Mouse (Mus musculus) bone marrow macrophage, adult 2 months (primary cell): Measurements from ENCODE around the gene Txnrd3. TPM values are rescaled to one million over a fixed set of nuclear protein-coding genes. Genes with fewer than 3 reads are reported as not detected.

Experiments
- H3K27ac ChIP-seq: 2 replicates; pipeline ENCODE4 v1.5.1; 2012; ENCODE audit warnings: low read depth, low read length; ENCODE audit not compliant: insufficient read depth
- H3K4me1 ChIP-seq: 2 replicates; pipeline ENCODE4 v1.6.1; 2012; ENCODE audit warnings: low read length; ENCODE audit not compliant: control insufficient read depth, insufficient read depth
- H3K4me3 ChIP-seq: 2 replicates; pipeline ENCODE4 v1.5.1; 2012; ENCODE audit warnings: mild to moderate bottlenecking, low read length, moderate library complexity; ENCODE audit not compliant: insufficient read depth
- CTCF ChIP-seq: IDR thresholded peaks from 2 replicates; pipeline ENCODE4 v1.5.1; 2012; ENCODE audit warnings: low read depth, mild to moderate bottlenecking, low read length, moderate library complexity
- POLR2A ChIP-seq: IDR thresholded peaks from 2 replicates; pipeline ENCODE4 v1.6.1; 2012; ENCODE audit warnings: mild to moderate bottlenecking, low read depth, low read length, borderline replicate concordance
- polyA plus RNA-seq: library from polyadenylated mRNA; stranded (reverse); fragments of >200 nt; gene quantifications from 2 replicates; pipeline ENCODE4 v1.2.4, GENCODE M21; 2012; ENCODE audit not compliant: missing spikeins, insufficient read depth, insufficient read length

The Txnrd3 gene
- polyA plus RNA-seq, 1 experiment, result 2.1 TPM

DNA sequence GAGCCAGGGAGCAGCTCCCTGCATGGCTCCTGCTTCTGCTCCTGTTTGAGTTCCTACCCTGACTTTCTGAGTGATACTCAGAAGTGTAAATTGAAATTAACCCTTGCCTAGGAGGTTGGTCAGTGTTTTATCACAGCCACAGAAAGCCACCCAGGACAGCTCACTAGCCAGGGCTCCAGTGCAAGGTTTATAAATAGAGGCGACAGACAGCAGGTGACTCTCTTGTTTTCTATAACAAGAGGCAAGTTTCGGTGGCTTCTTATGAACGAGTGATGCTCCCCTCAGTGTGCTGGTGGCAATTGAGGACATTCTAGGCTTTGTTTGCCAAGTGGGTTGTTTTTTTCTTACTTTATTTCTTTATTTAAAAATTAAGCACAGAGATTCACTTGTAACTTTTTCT, 23.2 kb downstream of the Txnrd3 start:
- Histone ChIP-seq H3K4me3 (no peak overlapping the region), H3K4me1 (no peaks in the 10 kb centered on the region), H3K27ac (no peak overlapping the region)
- no peak for TF ChIP-seq POLR2A
- TF ChIP-seq CTCF, result no peak

DNA sequence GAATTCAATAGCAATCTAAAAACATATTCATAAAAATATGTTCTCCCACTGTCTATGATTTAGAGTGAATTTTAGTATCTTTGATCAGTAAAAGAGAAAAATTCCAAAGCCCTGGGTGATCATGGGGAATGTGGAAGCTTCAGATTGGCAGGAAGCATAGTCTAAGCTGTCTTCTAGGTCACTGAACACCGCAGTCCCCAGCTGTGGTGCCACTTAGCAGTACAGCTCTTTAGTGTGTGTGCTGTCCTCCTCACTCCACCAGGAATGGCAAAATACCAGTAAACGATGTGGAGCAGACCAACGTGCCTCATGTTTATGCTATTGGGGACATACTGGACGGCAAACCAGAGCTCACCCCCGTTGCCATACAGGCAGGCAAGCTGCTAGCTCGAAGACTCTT, 25.8 kb downstream of the Txnrd3 start:
- TF ChIP-seq CTCF, result no peak
- TF ChIP-seq POLR2A, result no peak
- Histone ChIP-seq H3K4me1 (no peaks in the 10 kb centered on the region), H3K4me3 (no peak overlapping the region), H3K27ac (no peak overlapping the region)

DNA sequence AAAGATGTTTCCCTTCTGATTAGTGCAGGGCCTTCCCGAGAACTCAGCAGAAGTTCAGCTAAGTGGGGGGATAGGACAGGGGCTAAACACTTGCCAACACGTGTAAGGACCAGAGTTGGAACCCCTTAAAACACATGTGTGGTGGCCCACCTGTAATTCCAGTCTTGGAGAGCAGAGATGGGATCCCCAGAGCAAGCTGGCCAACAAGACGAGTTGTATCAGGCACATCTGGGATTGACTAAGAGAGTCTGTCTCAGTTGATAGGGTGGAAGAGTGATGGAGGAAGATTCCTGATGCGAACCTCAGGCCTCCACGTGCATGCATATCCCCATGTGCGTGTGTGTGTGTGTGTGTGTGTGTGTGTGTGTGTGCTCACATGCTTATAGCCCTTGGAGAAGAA, 27.6 kb downstream of the Txnrd3 start:
- no peak overlapping the region for H3K4me3 ChIP-seq
- TF ChIP-seq CTCF, result no peak
- no peak for TF ChIP-seq POLR2A
- no peaks in the 10 kb centered on the region for H3K4me1 ChIP-seq
- no peak overlapping the region for H3K27ac ChIP-seq

DNA sequence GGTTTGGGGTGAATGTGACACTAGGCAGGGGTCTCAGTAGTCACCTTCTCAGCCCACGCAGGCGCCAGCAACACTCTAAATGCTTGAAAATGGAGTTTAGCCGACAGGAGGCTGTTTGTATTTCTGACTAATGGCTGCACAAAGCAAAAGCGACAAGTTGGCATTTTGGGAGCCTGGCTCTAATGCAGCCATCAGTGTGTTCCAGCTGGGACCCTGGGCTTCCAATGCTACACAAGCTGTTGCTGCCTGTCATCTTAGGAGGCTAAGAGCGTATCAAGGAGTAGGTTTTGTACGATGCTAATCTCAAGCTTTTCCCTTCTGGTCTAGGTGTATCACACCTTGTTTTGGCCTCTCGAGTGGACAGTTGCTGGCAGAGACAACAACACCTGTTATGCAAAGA, 28.9 kb downstream of the Txnrd3 start:
- no peak for TF ChIP-seq CTCF
- no peak for TF ChIP-seq POLR2A
- no peak overlapping the region for H3K27ac ChIP-seq
- no peaks in the 10 kb centered on the region for H3K4me1 ChIP-seq
- no peak overlapping the region for H3K4me3 ChIP-seq

DNA sequence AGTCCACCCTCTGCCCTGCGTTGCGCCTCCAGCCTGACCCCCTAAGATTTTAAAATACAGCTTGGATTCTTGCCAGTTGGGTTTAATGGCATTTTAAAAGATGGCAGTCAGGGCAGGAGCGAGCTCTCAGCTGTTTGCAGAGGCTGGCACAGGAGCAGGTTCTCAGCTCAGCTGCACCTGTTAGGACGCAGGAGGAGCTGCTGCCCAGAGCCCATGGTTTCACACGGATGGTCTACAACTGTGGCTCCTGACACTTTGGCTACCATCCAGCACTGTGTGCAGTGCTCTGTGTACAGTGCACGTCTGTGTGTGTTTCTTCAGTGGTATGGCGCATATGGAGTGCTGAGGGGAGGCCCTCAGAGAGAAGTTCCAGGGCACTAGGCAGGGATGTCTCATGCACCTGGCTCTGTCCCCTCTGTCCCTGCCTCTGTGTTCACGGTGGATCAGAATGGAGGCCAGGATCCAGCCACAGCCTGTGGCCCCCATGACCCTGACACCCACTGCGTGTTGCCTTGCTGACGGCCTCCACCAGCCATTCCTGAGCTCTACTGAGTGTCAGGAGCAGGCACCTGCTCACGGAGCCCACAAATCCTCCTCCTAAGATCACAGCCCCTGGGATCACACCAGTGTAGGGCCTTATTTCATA, 29.5 kb downstream of the Txnrd3 start:
- TF ChIP-seq POLR2A (no peak), CTCF (no peak)
- Histone ChIP-seq H3K4me1 (no peaks in the 10 kb centered on the region), H3K4me3 (no peak overlapping the region), H3K27ac (no peak overlapping the region)

DNA sequence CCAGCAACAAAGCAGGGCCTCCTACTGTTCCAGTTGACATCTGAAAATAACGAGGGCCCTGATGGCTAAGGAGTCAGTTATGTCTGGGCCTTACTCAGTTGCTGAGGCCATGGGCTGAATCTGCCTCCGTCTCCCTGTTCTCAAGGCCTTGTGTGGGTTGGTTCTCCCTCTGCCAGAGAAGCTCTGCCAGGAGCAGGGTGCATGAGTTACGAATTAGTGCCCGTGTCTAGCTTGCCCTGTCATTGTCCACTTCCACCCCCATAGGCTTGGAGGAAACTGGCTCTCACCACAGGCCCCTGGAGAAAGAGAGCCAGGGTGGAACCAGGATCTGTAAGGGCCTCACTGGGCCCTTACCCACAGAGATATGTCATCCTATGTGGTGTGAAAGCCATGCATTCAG, 34.7 kb downstream of the Txnrd3 start:
- TF ChIP-seq POLR2A (no peak), CTCF (no peak)
- no peaks in the 10 kb centered on the region for H3K4me1 ChIP-seq
- H3K4me3 ChIP-seq, result no peak overlapping the region
- H3K27ac ChIP-seq, result no peak overlapping the region

DNA sequence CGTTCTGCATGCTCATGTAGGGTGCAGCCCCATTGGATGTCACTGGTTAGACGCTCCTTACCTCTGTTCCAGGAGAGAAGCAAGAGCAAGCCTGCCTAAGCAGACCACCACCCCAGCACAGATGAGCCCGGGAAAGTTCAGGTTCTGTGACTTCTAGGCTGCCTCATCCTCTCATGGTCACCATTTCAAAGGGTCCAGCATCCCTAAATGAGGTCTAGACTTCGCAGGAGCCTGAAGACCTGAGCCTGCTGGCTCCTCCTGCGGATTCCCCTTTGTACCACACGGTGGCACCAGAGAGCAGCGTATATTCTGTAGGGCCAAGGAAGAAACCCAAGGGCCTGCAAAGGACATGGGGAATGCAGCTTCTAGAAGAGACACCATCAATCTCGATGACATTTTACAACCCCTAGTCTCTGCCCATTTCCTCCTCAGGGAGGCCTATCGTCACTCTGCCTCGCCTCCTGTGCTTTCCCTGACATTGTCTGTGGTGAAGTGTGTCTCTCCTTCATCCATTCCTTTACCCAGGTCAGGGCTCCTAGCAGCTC, 35.6 kb downstream of the Txnrd3 start:
- no peak for TF ChIP-seq POLR2A
- peak; percentile 76 for TF ChIP-seq CTCF
- Histone ChIP-seq H3K4me3 (no peak overlapping the region), H3K4me1 (no peaks in the 10 kb centered on the region), H3K27ac (no peak overlapping the region)

DNA sequence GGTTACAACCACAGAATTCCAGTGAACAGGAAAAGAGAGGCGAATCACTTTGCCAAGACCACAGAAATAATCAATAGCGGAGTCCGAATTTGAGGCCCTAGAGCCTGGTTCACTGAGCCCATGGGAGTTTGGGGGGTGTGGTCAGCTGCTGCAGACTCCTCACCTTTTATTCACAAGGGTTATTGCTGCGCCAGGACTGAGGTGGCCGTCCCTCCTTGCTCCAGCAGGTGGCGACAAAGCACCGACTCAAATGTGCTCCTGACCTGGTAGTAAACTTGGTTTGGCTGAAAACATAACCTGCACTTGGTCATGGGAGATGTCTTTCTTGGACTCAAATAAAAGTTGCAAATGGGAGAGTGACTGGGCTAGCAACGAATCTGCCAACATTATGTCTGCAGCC, 36.4 kb downstream of the Txnrd3 start:
- no peak overlapping the region for H3K4me3 ChIP-seq
- H3K4me1 ChIP-seq, result no peaks in the 10 kb centered on the region
- no peak overlapping the region for H3K27ac ChIP-seq
- TF ChIP-seq CTCF (peak; percentile 70), POLR2A (no peak)

DNA sequence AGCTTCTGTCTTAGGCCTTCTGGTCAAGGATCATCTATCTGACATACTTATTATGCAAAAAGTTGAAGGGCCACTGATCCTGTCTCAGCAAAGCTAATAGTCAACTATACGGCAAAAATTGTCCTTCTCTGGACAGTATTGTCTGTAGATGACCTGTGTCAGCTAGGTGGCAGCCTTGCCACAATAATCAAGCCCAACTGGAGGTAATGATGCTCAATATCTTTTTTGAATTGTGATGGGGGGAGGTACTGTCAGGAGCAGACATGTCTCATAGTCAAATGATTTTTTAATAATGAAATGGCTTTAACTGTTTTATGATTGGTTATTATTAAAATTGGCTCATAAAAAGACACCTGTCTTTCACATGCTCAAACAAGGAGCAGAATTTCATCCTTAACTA, 40.4 kb downstream of the Txnrd3 start:
- no peaks in the 10 kb centered on the region for H3K4me1 ChIP-seq
- no peak overlapping the region for H3K27ac ChIP-seq
- no peak overlapping the region for H3K4me3 ChIP-seq
- TF ChIP-seq CTCF (no peak), POLR2A (no peak)

DNA sequence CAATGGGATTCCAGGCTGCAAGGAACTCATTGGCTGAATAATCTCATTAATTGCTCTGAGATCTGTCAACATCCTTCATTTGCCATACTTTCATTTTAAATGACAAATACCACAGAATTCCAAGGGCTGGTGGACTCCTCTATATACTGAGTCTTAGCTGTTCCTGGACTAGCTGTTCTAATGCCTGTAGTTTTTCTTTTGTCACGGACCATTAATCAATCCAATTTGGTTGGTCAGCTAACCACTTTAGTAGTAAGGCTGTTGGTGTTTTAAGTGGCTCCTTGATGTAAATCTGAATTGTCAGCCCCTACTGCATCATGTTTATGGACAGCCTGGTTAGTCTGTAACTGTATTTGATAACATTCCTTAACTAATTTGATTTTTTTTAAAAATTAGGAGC, 43.3 kb downstream of the Txnrd3 start:
- H3K4me1 ChIP-seq, result no peaks in the 10 kb centered on the region
- no peak overlapping the region for H3K27ac ChIP-seq
- no peak overlapping the region for H3K4me3 ChIP-seq
- TF ChIP-seq CTCF, result no peak

DNA sequence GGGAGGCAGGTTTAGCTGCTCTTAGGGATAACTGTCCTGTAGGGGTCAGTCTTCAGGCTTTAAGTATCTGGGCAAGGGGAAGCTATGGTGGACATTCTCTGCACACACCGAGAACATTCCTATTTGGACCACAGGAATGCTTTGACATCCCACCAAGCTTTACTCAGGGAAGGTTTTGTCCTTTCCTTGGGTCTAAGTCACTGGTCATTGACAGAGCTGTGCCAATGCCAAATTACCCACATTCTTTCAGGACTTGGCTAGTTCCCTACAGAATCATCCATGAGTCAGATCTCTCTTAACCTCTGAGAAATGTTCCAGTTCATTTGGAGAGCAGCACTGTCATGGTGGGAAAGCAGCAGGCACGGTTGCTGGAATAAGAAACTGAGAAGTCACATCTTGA, 62.8 kb downstream of the Txnrd3 start:
- H3K4me3 ChIP-seq, result no peak overlapping the region
- no peak for TF ChIP-seq POLR2A
- H3K4me1 ChIP-seq, result no peaks in the 10 kb centered on the region
- no peak overlapping the region for H3K27ac ChIP-seq
